12 mouse cellular contexts compared by ENCODE assay signal in the genomic region with DNA sequence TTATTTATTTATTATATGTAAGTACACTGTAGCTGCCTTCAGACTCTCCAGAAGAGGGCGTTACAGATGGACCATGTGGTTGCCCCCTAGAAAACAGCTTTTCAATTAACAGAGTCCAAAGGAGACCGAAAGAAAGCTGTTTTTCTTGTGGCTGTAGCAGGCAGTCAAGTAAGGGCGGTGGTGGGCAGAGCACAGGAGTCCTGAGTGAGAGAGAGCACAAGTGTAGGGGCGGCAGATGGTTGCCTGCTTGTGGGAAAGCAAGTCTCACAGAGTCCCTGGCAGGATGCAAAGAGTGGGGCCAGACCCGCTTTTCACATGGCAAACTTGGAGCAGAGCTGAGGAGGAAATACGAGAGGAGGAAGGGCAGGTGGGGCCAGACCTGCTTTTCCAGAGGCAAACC. TPM values are rescaled to one million over a fixed set of nuclear protein-coding genes. Genes with fewer than 3 reads are reported as not detected.
DNase-seq lines count a peak whose midpoint lies in the region; ATAC-seq and TF ChIP-seq lines count a peak whose summit lies in the region.
"Had no signal": no experiment of that assay in that cellular context is flagged by ENCODE, and none has a peak within 500 bp of the region (broad histone marks: within the 10 kb centered on the region; RNA-seq: fewer than 3 reads in every experiment).

No protein-coding gene starts in this region.

- no peaks in the 10 kb centered on the region for H3K9me3 ChIP-seq in forebrain, embryonic 14.5 days (replicated peaks; ENCODE audit: control insufficient read depth, low read length)
- H3K9me3 ChIP-seq in forebrain, embryonic 13.5 days (replicated peaks): no peaks in the 10 kb centered on the region
- H3K9me3 ChIP-seq in kidney, postnatal 0 days (replicated peaks; ENCODE audit: low read length): no peaks in the 10 kb centered on the region
- peaks cover 5% of the 10 kb centered on the region for H3K9me3 ChIP-seq in E14TG2a.4 (ENCODE audit: low read length)
- H3K9me3 ChIP-seq in forebrain, postnatal 0 days (ENCODE audit: low read length): no peaks in the 10 kb centered on the region
- H3K9me3 ChIP-seq in hindbrain, embryonic 10.5 days: no peaks in the 10 kb centered on the region
- H3K9me3 ChIP-seq: limb, embryonic 12.5 days; midbrain, embryonic 13.5 days had no signal

- no peaks in the 10 kb centered on the region for H3K36me3 ChIP-seq in forebrain, embryonic 14.5 days (ENCODE audit: control insufficient read depth, insufficient read depth, low read length)
- no peaks in the 10 kb centered on the region for H3K36me3 ChIP-seq in forebrain, embryonic 13.5 days (ENCODE audit: poor library complexity, severe bottlenecking)
- no peaks in the 10 kb centered on the region for H3K36me3 ChIP-seq in kidney, postnatal 0 days (ENCODE audit: insufficient read depth, low read length)
- H3K36me3 ChIP-seq in E14TG2a.4 (ENCODE audit: insufficient read depth, low read length): no peaks in the 10 kb centered on the region
- no peaks in the 10 kb centered on the region for H3K36me3 ChIP-seq in forebrain, postnatal 0 days (ENCODE audit: insufficient read depth)
- H3K36me3 ChIP-seq in hindbrain, embryonic 10.5 days: no peaks in the 10 kb centered on the region
- H3K36me3 ChIP-seq: limb, embryonic 12.5 days; midbrain, embryonic 13.5 days had no signal

- no peak overlapping the region for H3K27ac ChIP-seq in forebrain, embryonic 14.5 days (ENCODE audit: low read depth, low read length)
- no peak overlapping the region for H3K27ac ChIP-seq in forebrain, embryonic 13.5 days
- H3K27ac ChIP-seq in kidney, postnatal 0 days: no peak overlapping the region
- no peak overlapping the region for H3K27ac ChIP-seq in forebrain, postnatal 0 days (ENCODE audit: low read depth, low read length)
- H3K27ac ChIP-seq in hindbrain, embryonic 10.5 days: no peak overlapping the region
- H3K27ac ChIP-seq: limb, embryonic 12.5 days; midbrain, embryonic 13.5 days had no signal

- no peak overlapping the region for H3K4me2 ChIP-seq in forebrain, embryonic 14.5 days (ENCODE audit: low read length)
- no peak overlapping the region for H3K4me2 ChIP-seq in forebrain, embryonic 13.5 days
- H3K4me2 ChIP-seq in kidney, postnatal 0 days (ENCODE audit: low read length): no peak overlapping the region
- no peak overlapping the region for H3K4me2 ChIP-seq in forebrain, postnatal 0 days (ENCODE audit: low read depth)
- H3K4me2 ChIP-seq: limb, embryonic 12.5 days had no signal

- H3K9ac ChIP-seq in forebrain, embryonic 14.5 days (ENCODE audit: low read length): no peak overlapping the region
- H3K9ac ChIP-seq in forebrain, embryonic 13.5 days: no peak overlapping the region
- no peak overlapping the region for H3K9ac ChIP-seq in kidney, postnatal 0 days (ENCODE audit: low read depth, low read length)
- H3K9ac ChIP-seq in forebrain, postnatal 0 days: no peak overlapping the region
- H3K9ac ChIP-seq: limb, embryonic 12.5 days; midbrain, embryonic 13.5 days had no signal

- 58% methylated on average over 6 of the region's 6 CpGs for WGBS in forebrain, embryonic 14.5 days
- WGBS in forebrain, embryonic 13.5 days: 62% methylated on average over 6 of the region's 6 CpGs
- 52% methylated on average over 6 of the region's 6 CpGs for WGBS in kidney, postnatal 0 days
- 44% methylated on average over 6 of the region's 6 CpGs for WGBS in forebrain, postnatal 0 days
- 63% methylated on average over 6 of the region's 6 CpGs for WGBS in hindbrain, embryonic 10.5 days

- no peaks in the 10 kb centered on the region for H3K27me3 ChIP-seq in forebrain, embryonic 14.5 days (replicated peaks; ENCODE audit: control insufficient read depth, insufficient read depth, low read length)
- H3K27me3 ChIP-seq in forebrain, embryonic 13.5 days: no peaks in the 10 kb centered on the region
- no peaks in the 10 kb centered on the region for H3K27me3 ChIP-seq in kidney, postnatal 0 days (ENCODE audit: insufficient read depth, low read length)
- no peaks in the 10 kb centered on the region for H3K27me3 ChIP-seq in E14TG2a.4 (ENCODE audit: insufficient read depth, low read length)
- H3K27me3 ChIP-seq in forebrain, postnatal 0 days (ENCODE audit: insufficient read depth, low read length): no peaks in the 10 kb centered on the region
- no peaks in the 10 kb centered on the region for H3K27me3 ChIP-seq in hindbrain, embryonic 10.5 days (ENCODE audit: insufficient read depth, poor library complexity, severe bottlenecking)
- H3K27me3 ChIP-seq: limb, embryonic 12.5 days; midbrain, embryonic 13.5 days had no signal

- no peak for TF ChIP-seq CTCF in kidney, postnatal 0 days (IDR thresholded peaks at IDR 0.05; ENCODE audit: low read depth)
- peak; percentile 21 for TF ChIP-seq CTCF in E14TG2a.4 (conservative IDR thresholded peaks at IDR 0.05; ENCODE audit: low read length)
- TF ChIP-seq CTCF in forebrain, postnatal 0 days (IDR thresholded peaks at IDR 0.05; ENCODE audit: low read depth): no peak

- no peak for ATAC-seq in forebrain, embryonic 14.5 days
- ATAC-seq in forebrain, embryonic 13.5 days: no peak
- peak; percentile 57; the same call in 1 of the 2 replicates for ATAC-seq in kidney, postnatal 0 days (replicated peaks; ENCODE audit: low FRiP score, low read depth)
- ATAC-seq in forebrain, postnatal 0 days: no peak
- ATAC-seq: intestine, postnatal 0 days had no signal

- H3K4me1 ChIP-seq in forebrain, embryonic 14.5 days (ENCODE audit: control insufficient read depth, insufficient read depth, low read length): no peaks in the 10 kb centered on the region; the same call in 1 of the 2 replicates
- H3K4me1 ChIP-seq in forebrain, embryonic 13.5 days: peaks cover 6% of the 10 kb centered on the region
- no peaks in the 10 kb centered on the region for H3K4me1 ChIP-seq in kidney, postnatal 0 days (replicated peaks; ENCODE audit: insufficient read depth, low read length)
- peaks cover 51% of the 10 kb centered on the region for H3K4me1 ChIP-seq in E14TG2a.4 (replicated peaks; ENCODE audit: low read depth, low read length)
- no peaks in the 10 kb centered on the region for H3K4me1 ChIP-seq in forebrain, postnatal 0 days (ENCODE audit: insufficient read depth)
- peaks cover 8% of the 10 kb centered on the region for H3K4me1 ChIP-seq in hindbrain, embryonic 10.5 days (replicated peaks)
- H3K4me1 ChIP-seq: midbrain, embryonic 13.5 days had no signal

- peak; percentile 42 for DNase-seq in forebrain, embryonic 14.5 days (ENCODE audit: low spot score)
- DNase-seq in kidney, postnatal 0 days (ENCODE audit: low spot score): no peak
- DNase-seq in kidney, adult 8-10 months: no peak
- peak; percentile 13 for DNase-seq in forebrain, postnatal 0 days
- no peak for DNase-seq in hindbrain, embryonic 10.5 days (ENCODE audit: low spot score)
- no peak for DNase-seq in Muller cell, postnatal 12 days (ENCODE audit: inconsistent ontology term)
- DNase-seq: cerebellum, adult 9-10 months had no signal

- H3K4me3 ChIP-seq in forebrain, embryonic 14.5 days (ENCODE audit: low read depth, low read length): no peak overlapping the region
- no peak overlapping the region for H3K4me3 ChIP-seq in forebrain, embryonic 13.5 days
- no peak overlapping the region for H3K4me3 ChIP-seq in kidney, postnatal 0 days (replicated peaks; ENCODE audit: low read depth, low read length)
- peak overlapping the region; percentile 62 for H3K4me3 ChIP-seq in E14TG2a.4 (replicated peaks; ENCODE audit: low read length)
- H3K4me3 ChIP-seq in forebrain, postnatal 0 days (ENCODE audit: low read depth, low read length): no peak overlapping the region
- H3K4me3 ChIP-seq in hindbrain, embryonic 10.5 days: no peak overlapping the region
- H3K4me3 ChIP-seq: limb, embryonic 12.5 days; midbrain, embryonic 13.5 days had no signal

RNA-seq across cellular contexts. Expression of a gene that starts 9.9 kb away (rescaled TPM):
- 29.1 and 37.3 TPM in 2 replicates for polyA plus RNA-seq in forebrain, embryonic 14.5 days (2014; fragmentation: Nextera tagmentation; extraction: Ambion mirVana)
- 30.2 and 32.9 TPM in 2 replicates for polyA plus RNA-seq in forebrain, embryonic 13.5 days (2015; fragmentation: Nextera tagmentation; extraction: Ambion mirVana)
- 10.6 and 11.7 TPM in 2 replicates for polyA plus RNA-seq in kidney, postnatal 0 days (2015; fragmentation: Nextera tagmentation; extraction: Ambion mirVana)
- 50.2 and 51.5 TPM in 2 replicates for total RNA-seq in forebrain, postnatal 0 days (2014; rRNA removed)
- polyA plus RNA-seq in forebrain, postnatal 0 days (2015; fragmentation: Nextera tagmentation; extraction: Ambion mirVana): 18.8 and 24.5 TPM in 2 replicates
- polyA plus RNA-seq in hindbrain, embryonic 10.5 days (2016; fragmentation: Nextera tagmentation; extraction: Ambion mirVana): 32.2 and 35.3 TPM in 2 replicates

RNA-seq across cellular contexts. Expression of a gene that starts 49.8 kb away (rescaled TPM):
- 64.7 and 71.6 TPM in 2 replicates for polyA plus RNA-seq in forebrain, embryonic 14.5 days (2014; fragmentation: Nextera tagmentation; extraction: Ambion mirVana)
- polyA plus RNA-seq in forebrain, embryonic 13.5 days (2015; fragmentation: Nextera tagmentation; extraction: Ambion mirVana): 53.4 and 60.3 TPM in 2 replicates
- polyA plus RNA-seq in kidney, postnatal 0 days (2015; fragmentation: Nextera tagmentation; extraction: Ambion mirVana): 46.8 and 51.2 TPM in 2 replicates
- total RNA-seq in forebrain, postnatal 0 days (2014; rRNA removed): 40.1 and 48.2 TPM in 2 replicates
- 75.7 and 90.3 TPM in 2 replicates for polyA plus RNA-seq in forebrain, postnatal 0 days (2015; fragmentation: Nextera tagmentation; extraction: Ambion mirVana)
- 39.8 and 42.9 TPM in 2 replicates for polyA plus RNA-seq in hindbrain, embryonic 10.5 days (2016; fragmentation: Nextera tagmentation; extraction: Ambion mirVana)

Comparison
In these comparisons a context has a peak if more than half of its experiments do, and no peak if none do; other contexts are left out.
1. DNase-seq: peak in forebrain, embryonic 14.5 days (single experiment) and forebrain, postnatal 0 days (single experiment); none in kidney, postnatal 0 days (single experiment), kidney, adult 8-10 months (0 of 2), hindbrain, embryonic 10.5 days (single experiment) and Muller cell, postnatal 12 days (single experiment).